Mouse (Mus musculus): ENCODE results near the gene Mansc4.

Gene Mansc4

DNA sequence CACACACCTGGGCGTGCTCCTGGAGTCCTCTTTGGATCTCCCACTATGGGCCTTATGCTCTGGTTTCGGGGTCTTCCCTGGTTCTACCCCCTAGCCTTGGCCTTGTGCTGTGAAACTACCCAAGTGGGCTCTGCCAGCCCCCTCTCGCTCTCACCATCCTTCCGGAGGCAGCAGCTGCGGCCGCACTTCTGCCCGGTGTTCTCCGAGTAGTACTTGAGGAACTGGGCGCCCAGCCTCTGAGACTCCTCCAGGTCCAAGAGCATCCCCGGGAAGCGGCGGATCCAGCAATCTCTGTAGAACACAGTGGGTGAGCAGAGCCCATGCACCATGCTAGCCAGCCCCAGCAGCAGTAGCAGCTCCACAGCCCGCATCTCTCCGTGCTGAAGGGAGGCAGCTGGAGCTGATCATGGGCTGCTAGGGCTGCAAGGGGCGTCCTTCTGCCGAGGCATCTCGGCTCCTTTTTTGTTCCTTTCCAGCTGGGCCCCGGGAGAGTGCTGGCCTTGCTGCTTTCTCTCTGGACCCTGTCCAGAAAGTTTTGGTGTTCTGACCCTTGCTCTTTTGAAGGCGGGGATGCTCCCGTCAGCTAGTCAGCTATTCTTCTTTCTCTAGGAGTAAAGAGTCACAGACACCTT is at the start of gene Mansc4:
Gene Mansc4, minus strand, starts transcription at position 439 of the 632 bp plus-strand sequence.
- DNase-seq (ENCODE audit: low spot score), result no peak

DNA sequence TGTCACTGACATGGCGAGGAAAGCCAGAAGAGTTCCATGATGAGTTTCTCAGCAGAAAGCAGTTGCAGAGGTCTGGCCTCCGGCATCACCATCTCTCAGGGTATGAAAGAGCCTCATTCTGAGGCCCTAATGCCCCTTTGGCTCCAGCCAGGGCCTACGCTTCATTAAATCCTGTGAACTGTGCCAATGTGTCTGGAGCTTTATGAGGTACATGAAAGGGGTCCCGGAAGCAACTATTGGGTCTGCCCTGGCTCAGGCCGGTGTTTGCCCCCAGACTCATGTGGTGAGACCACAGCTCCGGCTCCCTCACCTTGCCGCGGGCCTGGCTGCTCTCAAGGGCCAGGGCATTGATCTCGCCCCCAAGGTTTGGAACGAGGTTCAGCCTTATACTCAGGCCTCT is 40.4 kb upstream of the Mansc4 start:
- no peak for DNase-seq (ENCODE audit: low spot score)

DNA sequence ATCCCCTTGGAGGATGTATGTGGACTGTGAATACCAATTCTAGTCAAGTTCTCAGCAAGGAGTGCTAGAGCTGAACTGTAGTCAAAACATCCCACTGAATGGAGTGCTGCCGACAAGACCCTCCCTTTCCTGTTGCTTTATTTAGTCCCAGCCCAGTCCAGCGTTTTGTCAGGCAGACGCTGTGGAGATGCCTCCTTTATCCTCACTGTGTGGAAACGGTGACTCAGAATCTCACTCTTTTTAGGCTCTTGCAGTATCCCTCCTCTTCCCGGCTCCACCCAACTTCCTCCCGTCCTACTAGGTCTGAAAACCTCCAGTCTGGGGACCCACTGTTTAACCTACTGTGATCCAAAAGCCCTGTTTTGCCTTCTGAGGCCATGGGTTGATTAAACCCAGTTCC is 34.5 kb upstream of the Mansc4 start:
- DNase-seq (ENCODE audit: low spot score), result no peak

DNA sequence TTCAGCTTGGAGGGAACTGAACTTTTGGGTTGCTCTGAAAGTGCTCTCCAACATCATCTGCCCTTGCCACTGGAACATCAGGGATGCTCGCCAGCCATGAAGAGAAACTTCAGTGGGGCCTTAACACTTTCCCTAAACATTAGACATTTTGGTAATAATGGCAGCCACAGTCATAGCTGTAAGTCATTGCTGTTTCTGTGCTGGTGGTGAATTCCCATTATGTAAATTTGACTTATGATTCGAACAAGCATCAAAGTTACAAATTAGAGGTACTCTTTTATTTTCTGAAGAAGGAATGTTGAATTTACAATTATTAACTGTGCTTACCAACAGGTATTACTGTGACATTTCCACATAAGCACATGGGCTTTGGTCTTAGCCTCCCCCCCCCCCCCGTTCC is 31.4 kb upstream of the Mansc4 start:
- DNase-seq (ENCODE audit: low spot score), result no peak

DNA sequence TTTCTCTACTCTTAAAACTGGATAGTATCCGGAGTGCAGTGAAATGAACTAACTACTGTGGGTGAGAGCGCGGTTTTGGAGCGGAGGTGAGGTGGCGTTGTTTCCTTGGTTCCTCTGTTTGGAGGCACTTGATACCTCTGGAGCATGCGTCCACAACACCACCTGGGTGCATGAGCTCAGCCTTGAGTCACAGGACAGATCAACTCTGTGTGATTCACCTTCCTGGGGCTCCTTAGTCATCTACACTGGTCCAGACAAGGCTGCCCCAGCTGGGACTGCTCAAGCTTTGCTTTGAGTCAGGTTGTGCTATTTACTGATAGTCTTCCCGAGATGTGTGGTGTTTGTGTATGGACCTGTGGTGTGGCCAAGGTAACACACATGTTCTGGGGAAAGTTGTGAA is 30.9 kb upstream of the Mansc4 start:
- no peak for DNase-seq (ENCODE audit: low spot score)

DNA sequence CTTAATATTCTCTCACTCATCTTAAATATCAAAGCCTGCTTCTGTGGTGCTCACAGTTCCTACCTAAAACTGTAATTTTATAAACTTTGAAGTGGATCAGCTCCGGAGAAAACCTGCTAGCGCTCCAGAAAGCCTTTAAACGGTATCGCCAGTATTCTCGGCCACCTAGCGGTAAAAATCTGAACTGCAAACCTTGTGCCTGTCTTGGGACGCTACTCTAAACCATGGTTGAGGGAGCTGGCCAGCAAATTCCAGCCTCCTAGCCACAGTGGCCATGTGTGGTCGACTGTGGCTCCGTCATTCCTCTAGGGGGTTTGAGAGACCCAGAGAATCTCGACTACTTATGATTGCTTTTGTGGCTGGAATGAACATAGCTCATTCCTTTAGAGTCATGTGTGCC is 29.7 kb upstream of the Mansc4 start:
- peak; percentile 70 for DNase-seq (ENCODE audit: low spot score)

DNA sequence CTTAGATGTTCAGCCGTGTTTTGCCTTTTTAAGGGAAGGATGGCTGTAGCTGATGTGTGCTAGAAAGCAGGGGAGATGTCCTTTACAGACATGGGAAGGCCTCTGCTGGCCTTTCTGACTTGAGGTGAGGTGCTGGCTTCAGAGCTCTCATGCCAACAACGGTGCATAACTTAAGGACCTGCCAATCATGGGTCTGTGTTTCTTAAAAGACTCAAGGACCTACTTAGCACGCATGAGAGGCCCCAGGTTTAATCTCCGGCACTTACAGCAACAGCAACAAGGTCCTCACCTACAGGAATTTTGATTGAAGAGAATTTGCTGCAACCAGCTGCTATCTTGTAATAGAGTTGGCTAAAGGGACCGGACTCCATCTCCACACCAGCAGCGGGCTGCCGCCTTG is 22.5 kb upstream of the Mansc4 start:
- DNase-seq (ENCODE audit: low spot score), result no peak

DNA sequence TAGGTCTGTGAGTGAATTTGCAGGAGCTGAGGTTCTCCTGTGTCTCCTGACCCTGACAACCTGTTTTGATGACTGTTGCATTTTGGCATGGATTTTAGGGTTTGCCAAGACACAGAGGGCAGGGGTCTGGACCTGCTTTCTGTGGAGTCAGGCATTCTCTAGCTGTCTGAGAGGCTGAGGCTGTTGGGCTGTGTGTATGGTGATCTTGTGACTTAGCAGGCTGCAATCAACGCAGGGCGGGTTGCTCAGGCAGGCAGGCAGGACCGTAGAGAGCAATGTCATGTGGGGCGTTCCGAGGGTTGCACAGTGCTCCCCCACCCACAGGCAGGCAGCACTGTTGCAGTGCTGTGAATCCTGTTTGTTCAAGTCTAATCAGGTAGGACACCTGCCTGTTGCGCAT is 19.9 kb upstream of the Mansc4 start:
- no peak for DNase-seq (ENCODE audit: low spot score)

DNA sequence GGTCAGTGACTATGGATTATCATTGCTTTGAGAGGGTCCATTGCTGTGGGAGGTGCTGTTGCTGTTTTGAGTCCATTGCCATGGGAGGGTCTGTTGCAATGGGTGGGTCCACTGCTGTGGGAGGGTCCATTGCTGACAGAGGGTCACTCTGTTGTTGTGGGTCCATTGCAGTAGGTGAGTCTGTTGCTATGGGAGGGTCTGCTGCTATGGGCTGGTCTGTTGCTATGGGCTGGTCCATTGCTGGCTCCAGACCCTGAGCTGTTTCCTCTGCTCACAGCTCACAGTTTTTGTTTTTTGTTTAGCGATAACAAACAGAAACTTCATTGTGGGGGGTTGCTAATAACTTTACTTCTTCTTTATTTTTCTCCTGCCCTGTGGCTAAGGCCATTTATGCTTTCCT is 18.7 kb upstream of the Mansc4 start:
- DNase-seq (ENCODE audit: low spot score), result no peak

DNA sequence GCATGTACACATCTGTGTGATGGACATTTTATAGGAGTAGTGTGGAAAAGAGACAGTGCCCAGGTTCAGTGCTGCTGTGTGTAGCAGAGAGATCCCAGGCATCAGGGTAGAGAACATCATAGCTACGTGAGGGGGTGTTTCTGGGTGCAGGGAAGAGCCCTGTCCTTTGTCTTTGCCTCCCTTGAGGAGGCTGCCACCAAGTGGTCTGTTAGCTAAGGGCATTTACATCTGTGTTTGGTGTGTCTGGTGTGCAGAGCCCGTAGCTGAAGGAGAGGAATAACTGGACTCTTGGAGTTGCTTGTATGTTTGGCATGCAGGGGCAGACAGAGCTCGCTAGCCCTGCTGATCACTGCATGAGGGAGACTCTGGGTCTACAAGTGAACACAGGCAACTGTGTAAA is 15.5 kb upstream of the Mansc4 start:
- no peak for DNase-seq (ENCODE audit: low spot score)

DNA sequence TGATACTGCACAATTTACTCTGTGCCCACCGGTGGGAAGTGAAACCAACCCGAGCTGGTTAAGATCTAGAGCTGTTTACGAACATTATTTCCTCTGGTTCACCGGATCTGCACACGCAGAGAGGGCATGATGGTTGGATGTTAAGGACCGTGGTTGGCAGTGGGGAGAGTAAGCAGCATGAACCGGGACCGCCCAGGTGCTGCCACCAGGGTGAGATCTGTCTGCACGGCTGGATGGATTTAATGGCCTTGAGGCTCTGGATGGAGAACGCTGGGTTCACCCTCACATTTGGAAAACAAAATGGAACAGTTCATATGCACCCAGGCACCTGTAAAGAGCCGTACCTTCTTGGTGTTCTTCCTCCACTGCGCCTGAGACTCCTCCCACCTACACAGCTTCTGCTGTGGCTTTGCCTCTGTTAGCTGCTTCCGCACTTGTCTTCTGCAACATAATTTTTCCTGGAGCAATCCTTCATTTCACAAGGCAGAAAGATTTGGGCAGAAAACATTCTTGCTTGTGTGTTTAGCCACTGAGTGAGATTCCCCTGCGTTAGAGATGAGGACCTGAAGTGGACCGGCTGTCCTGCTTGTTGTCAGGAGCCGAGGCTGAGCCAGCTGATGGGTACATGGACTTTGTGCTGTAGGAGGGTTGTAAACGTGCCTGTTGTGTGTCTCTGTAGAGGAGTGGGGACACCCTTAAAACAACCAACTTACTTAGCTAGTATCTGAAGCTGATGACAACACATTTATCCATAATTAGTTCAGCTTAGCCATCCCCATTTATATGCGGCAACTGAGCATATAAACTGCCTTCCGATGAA is 12.8 kb upstream of the Mansc4 start:
- DNase-seq (ENCODE audit: low spot score), result no peak

DNA sequence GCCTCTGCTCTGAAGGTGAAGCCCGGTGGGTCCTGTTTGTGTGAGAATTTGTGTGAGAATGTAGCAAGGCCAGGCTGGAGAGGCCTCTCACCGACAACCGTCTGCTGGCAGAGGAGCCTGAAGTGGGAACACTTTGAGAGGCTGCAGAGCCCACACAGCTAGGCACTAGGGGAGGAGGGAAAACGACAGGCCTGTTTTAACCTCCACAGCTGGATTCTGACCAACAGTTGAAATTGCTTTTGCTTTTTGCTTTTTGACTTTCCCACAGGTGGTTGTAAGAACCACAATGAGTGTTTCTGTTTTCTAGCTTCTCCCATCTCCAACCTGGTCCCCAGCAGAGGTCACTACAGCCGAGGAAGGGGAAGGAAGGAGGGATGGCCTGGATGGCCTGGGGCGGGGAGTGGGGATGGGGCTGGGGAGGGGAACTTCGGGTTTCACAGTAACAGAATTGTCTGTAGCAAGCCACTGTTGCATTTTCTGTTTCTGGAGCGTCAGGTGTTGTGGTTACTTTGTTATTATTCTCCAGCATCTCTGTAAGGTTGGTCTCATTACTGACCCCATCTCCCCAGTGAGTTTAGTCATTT is 10.6 kb upstream of the Mansc4 start:
- no peak for DNase-seq (ENCODE audit: low spot score)

DNA sequence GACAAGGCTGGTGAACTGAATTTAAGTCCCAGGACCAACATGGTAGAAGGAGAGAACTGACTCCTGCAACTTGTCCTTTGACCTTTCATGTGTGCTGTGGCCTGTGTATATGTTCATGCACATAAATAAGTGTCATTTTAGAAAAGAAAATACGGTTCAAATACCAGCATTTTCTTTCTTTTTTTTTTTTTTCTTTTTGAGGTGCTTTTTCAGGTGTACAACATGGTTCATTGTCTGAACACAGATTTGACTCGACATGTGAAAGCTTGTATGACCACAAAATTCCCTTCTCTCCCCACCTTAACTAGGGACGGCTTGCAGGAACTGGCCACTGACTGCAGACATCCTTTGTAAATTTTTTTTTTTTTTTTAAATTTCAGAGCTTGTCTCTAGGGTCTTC is 10.1 kb upstream of the Mansc4 start:
- no peak for DNase-seq (ENCODE audit: low spot score)

DNA sequence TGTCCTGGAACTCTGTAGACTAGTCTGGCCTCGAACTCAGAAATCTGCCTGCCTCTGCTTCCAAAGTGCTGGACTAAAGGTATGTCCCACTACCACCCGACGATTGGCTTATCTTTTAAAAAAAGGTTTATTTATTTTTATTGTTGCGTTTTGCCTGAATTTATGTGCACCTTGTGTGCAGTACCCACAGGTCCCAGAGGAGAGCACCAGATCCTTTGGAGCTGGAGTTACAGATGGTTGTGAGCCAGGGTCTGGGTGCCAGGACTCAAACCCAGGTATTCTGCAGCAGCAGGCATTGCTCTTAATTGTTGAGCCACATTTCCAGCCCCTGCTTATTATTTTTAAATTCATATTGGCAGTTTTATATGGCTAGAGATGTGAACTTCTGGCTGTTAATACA is 9.3 kb upstream of the Mansc4 start:
- DNase-seq (ENCODE audit: low spot score), result no peak

DNA sequence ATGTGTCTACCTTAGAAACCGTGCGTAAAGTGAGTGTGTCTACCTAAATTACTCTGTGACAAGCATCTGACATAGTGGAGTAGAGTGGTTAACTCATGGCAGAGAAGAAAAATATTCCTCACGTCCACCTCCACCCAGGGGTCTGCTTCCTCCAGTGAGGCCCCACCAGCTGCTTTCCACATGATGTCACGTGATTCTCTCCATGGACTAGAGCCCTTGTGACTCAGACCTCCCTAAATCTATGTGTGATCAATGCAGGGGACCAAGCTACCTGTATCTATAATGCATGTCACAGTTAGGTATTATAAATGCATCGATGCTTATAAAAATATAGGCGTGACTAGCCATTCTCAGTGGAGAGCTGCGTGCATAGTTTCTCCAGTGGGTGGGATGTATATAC is 7.9 kb upstream of the Mansc4 start:
- DNase-seq (ENCODE audit: low spot score), result no peak

DNA sequence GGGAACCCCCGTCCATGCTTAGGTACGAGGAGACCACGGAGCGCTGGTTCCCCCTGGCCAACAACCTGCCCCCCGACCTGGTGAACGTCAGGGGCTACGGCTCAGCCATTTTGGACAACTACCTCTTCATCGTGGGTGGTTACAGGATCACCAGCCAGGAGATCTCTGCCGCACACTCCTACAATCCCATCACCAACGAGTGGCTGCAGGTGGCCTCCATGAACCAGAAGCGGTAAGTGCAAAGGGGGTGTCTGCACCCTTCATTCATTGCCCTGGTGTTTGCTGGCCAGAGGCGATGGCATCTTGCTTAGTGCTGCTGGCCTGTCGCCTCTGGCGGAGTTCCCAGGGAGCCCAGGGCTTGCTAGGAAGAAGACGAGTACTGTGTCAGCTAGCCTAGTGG is 5.3 kb upstream of the Mansc4 start:
- peak; percentile 15 for DNase-seq (ENCODE audit: low spot score)

DNA sequence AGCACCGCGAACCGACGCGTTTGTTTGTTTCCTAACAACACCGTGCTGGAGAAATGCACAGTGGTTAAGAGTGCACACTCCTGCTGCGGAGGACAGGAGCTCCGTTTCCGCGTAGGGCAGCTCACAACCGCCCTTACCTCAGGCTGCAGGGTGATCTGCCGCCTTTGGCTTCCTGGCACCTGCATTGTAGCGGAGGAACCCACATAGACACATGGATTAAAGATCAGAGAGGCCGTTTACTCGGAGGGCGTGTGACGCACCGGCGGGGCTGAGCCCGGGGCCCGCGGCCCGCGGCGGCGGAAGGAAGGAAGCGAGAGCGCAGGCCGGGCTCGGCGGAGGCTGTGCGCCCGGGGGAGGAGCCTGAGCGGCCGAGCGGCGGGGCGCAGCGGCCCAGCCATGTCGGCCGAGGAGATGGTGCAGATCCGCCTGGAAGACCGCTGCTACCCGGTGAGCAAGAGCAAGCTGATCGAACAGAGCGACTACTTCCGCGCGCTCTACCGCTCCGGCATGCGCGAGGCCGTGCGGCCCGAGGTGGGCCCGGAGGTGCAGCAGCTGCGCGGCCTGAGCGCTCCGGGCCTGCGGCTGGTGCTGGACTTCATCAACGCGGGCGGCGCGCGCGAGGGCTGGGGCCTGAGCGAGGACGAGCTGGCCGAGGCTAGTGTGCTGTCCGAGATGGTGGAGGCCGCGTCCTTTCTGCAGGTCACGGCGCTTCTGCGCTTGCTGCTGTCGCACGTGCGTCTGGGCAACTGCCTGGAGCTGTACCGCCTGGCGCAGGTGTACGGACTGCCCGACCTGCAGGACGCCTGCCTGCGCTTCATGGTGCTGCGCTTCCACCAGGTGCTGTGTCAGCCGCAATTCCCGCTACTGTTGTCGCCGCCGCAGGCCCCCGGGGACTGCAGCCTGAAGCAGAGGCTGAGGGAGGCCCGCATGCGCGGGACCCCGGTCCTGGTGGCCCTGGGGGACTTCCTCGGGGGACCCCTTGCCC is 4.6 kb upstream of the Mansc4 start, which contains the start of gene Klhl42:
Gene Klhl42, plus strand, starts transcription at position 244 of the 985 bp plus-strand sequence.
- DNase-seq (ENCODE audit: low spot score), result peak; percentile 37

DNA sequence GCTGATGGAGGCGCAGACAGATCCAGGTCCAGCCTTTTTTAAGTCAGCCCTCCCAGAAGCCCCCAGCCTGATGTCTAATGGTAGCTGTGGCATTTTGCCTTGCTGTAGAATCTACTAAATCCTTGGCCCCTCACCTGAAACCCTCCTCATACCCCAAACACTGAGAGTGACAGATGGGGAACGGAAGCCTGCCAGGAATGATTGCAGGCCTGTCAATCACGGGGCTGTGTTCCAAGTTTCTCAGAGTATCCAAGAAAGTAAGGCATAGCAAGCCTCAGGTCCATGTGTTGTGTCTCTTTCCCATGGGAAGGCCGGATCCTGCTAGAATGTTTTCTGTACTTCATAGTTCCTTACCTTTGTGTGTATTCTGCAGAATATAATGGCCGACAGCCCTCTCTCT is 3.4 kb upstream of the Mansc4 start:
- no peak for DNase-seq (ENCODE audit: low spot score)

DNA sequence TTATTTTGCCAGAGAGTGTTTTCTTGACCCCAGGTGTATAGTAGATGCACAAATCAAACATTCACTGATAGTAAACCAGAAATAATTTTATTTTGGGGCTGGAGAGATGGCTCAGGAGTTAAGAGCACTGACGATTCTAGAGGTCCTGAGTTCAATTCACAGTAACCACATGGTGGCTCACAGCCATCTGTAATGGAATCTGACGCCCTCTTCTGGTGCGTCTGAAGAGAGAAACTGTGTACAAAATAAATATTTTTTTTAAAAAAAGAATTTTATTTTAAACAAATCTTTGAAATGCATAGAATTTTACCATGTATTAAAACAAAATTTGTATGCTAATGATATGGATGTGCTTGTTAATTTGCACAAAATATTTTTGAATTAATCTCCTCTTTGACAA is 1.7 kb upstream of the Mansc4 start:
- no peak for DNase-seq (ENCODE audit: low spot score)

DNA sequence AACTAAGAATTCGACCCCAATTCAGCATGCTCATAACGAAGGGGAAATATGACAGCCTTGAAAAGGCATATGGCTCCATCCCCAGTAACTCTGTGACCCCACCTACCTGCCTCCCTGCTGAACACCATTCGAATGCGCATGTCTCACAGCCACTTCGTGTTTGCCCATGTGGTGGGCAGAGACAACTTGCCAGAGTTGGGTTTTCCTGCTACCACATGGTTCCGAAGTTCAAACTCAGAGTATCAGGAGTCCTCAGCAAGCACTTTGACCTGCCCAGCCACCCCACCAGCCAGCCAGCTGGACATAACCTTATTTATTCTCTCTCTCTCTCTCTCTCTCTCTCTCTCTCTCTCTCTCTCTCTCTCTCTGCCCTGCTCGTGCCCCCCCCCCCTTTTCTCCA is 904 bp upstream of the Mansc4 start:
- DNase-seq (ENCODE audit: low spot score), result no peak

DNA sequence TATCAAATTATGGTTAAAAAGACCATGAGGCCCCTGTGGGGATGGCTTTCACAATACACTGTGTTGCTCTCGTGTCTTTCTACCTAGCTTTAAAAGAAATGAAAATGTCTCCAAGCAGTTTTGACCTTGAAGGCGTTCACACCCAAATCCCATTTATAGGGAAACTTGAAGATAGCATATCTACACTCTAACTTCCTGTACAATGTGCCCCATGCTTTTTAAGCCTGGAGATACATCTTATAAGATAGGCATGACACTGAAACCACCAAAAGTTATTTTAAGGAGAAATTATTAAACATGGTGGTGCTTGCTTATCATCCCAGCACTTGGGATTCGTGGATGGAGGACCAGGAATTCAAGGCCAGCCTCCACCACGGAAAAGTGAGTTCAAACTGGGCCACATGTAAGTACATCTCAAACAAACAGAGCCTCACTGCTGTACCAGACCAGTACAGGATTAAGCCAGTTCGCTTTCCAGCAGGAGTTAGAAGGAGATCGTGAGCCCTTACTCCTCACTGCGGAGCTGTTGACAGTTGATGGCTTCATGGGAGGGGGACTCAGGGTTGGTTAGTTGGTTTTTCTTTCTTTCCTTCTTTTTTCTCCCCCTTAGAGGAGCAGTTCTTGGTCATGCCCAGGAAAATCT is 1.3 kb downstream of the Mansc4 start:
- no peak for DNase-seq (ENCODE audit: low spot score)

DNA sequence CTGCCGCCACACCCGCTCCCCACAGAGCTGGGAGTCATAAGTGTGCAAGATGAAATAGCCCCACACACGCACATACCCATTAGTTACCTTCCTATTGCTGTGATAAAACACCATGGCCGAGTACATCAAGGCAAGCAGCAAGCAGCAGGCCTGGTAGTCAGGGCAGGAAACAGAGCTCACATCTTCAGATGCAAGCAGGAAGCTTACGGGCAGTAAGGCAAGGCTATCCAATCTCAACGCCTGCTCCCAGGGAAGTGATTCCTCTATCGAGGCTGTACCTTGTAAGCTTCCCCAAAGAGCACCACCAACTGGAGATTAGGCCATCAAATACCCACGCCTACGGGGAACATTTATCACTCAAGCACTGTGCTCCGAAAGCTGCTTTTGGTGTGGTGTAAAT is 6.9 kb downstream of the Mansc4 start:
- no peak for DNase-seq (ENCODE audit: low spot score)

All from c-Kit-positive CD71-positive TER-119-positive erythroid progenitor cells, embryonic 14.5 days (primary cell).